Mouse (Mus musculus) cerebellum, adult 2 months (tissue): ENCODE measurements around the gene Pkib. TPM values are rescaled to one million over a fixed set of nuclear protein-coding genes. Genes with fewer than 3 reads are reported as not detected.

Experiments used
- DNase-seq, 2 experiments: peaks; one replicate each; pipeline ENCODE4 v3.0.0; 2021
- H3K27ac ChIP-seq: fragments of 200-500 bp; 2 replicates; pipeline ENCODE4 v1.5.1; 2012; ENCODE audit warnings: low read length, control low read depth, inconsistent platforms; ENCODE audit not compliant: insufficient read depth
- H3K27me3 ChIP-seq: fragments of 200-500 bp; 2 replicates; pipeline ENCODE4 v1.6.1; 2012; ENCODE audit warnings: inconsistent platforms, mild to moderate bottlenecking, low read length, moderate library complexity; ENCODE audit not compliant: control insufficient read depth, insufficient read depth
- H3K4me1 ChIP-seq: fragments of 200-500 bp; 2 replicates; pipeline ENCODE4 v1.6.1; 2011; ENCODE audit warnings: low read length; ENCODE audit not compliant: control insufficient read depth, insufficient read depth
- H3K4me3 ChIP-seq: fragments of 200-500 bp; replicated peaks from 2 replicates; pipeline ENCODE3; 2011; ENCODE audit warnings: mild to moderate bottlenecking, low read depth, low read length, control low read depth; ENCODE audit not compliant: insufficient read depth
- CTCF ChIP-seq: fragments of 200-500 bp; IDR thresholded peaks from 2 replicates; pipeline ENCODE4 v1.5.1; 2011; ENCODE audit warnings: low read depth, mild to moderate bottlenecking, control low read depth, low read length, moderate library complexity, borderline replicate concordance; ENCODE audit not compliant: insufficient read depth
- POLR2A ChIP-seq: fragments of 200-500 bp; IDR thresholded peaks from 2 replicates; pipeline ENCODE4 v1.6.1; 2011; ENCODE audit warnings: low read length, control low read depth, borderline replicate concordance; ENCODE audit not compliant: insufficient read depth
- WGBS: fragments of 180-500 bp; shearing (Covaris S2); methylation state at CpG from one replicate; pipeline ENCODE4 v1.1.7; 2018; 5-methylcytosine and 5-hydroxymethylcytosine counted together
- polyA plus RNA-seq: library from polyadenylated mRNA; depleted of rRNA; stranded (reverse); fragments of >200 nt; gene quantifications from 2 replicates; pipeline ENCODE4 v1.2.3, GENCODE M21; 2012

Gene Pkib
- polyA plus RNA-seq, 1 experiment: 89.3 TPM

DNA sequence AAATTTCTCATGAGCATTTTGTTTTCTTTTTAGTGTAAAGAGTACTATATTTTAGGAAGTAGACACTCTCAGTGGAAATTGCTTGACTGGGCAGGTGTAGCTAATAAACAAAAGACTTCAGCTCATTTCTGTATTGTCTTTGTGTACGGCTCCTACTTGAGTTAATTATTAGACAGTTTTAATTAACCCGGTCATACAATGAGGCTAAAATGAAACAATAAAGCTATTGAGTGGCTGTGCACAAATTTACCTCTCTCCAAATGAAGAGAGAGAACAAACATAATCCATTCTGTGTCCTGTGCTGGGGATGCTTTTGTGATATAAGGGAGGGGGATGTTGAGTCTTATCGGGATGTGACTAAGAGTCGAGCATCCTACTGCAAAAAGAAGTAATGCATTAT, 109.0 kb downstream of the Pkib start:
- Histone ChIP-seq H3K27me3 (no peaks in the 10 kb centered on the region), H3K4me3 (no peak overlapping the region), H3K4me1 (no peaks in the 10 kb centered on the region), H3K27ac (no peak overlapping the region)
- DNase-seq: no peak
- 86% methylated on average over 4 of the region's 4 CpGs for whole genome bisulfite sequencing
- no peak for TF ChIP-seq CTCF
- no peak for TF ChIP-seq POLR2A

DNA sequence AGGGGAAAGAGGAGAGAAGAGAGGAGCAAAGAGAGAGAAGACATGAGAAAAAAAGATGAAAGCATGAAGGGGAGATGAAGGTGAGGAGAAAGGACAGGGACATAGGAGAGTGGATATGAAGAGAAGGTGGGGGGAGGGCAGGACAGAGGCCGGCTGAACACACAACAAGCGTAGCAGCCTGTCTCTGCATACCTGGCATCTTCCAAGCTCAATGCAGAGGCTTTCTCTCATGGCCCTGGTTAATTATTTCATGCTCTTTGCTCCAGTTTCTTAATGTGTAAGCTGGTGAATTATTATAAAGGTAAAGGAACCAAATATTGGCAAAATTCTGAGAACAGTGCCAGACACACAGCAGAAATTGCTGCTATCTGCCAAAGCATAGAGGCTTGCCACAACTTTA, 109.6 kb downstream of the Pkib start:
- Histone ChIP-seq H3K27ac (no peak overlapping the region), H3K4me1 (no peaks in the 10 kb centered on the region), H3K4me3 (no peak overlapping the region), H3K27me3 (no peaks in the 10 kb centered on the region)
- no peak for DNase-seq
- TF ChIP-seq CTCF: no peak
- no peak for TF ChIP-seq POLR2A
- 62% methylated on average over 2 of the region's 2 CpGs for WGBS

DNA sequence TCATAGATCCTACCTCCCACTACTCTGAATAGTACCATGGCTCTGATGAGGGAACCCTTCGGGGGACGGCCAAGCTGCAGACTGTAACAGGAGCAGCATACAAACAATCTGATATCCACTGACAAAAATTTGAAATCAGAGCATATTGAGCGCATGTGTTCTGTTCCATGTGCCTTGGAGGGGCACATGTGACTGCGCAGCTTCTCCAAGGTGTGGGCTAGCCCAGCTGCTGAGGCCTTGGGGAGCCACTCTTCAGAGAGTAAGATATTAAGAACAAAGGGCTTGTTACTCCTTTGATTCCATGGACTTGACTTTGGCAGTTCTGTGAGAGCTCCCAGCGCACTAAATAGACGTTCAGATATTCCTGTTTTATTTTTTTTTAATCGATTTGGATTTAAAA, 111.3 kb downstream of the Pkib start:
- Histone ChIP-seq H3K4me1 (no peaks in the 10 kb centered on the region), H3K4me3 (no peak overlapping the region), H3K27ac (no peak overlapping the region), H3K27me3 (no peaks in the 10 kb centered on the region)
- TF ChIP-seq CTCF (no peak), POLR2A (no peak)
- DNase-seq: no peak
- WGBS: 79% methylated on average over 7 of the region's 7 CpGs

DNA sequence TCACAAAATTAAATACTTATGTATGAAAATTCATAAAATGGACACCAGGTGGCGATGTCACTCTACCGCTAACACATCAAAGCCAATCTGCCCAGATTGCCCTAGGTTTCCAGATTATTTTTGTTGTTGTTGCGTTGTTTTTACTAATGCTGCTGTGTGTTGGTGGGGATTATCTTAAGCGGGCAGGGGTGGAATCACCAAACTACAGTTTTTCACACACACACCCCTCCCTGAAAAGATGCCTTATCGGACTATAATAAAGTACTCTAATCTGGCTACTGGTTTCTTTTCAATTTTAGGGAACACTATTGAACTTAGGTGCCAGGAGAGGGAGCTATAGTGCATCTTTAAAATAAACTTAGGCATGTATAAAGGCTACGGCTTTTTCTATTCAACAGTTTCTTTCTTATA, 111.8 kb downstream of the Pkib start:
- H3K4me1 ChIP-seq: no peaks in the 10 kb centered on the region
- H3K4me3 ChIP-seq: peak overlapping the region; percentile 10
- no peaks in the 10 kb centered on the region for H3K27me3 ChIP-seq
- TF ChIP-seq CTCF (peak; percentile 57; the same call in 1 of the 2 replicates), POLR2A (no peak)
- 6% methylated on average over 6 of the region's 6 CpGs for WGBS
- H3K27ac ChIP-seq: no peak overlapping the region
- peak; percentile 42 to 48 for DNase-seq

DNA sequence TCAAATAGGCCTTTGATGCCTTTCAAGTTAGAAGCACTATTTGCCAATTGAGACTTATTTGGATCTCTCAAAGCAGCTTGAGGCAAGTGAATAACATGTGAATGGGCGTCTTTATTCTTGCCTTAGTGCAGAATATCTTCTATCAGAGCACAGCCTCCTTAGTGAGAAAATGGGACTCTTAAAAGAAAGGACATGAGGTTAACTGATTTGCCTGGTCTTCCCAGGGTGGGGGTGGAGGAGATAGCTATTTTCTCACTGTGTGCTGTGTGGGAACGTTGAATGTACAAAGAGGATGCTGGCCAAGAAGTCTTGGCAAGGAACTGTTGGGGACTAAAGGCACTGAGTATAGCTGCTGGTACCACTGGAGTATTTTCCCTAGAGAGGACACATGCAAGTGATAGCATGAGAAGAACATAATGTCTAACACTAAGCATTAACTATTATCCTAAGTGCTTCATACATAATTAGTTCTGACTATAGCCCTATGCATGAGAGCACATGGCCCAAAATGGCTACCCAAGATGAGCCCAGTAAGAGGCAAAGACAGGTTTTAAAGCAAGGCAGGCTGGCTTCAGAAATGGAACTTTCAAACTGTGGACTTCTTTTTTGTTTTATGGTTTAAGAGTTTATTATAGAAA, 112.5 kb downstream of the Pkib start:
- Histone ChIP-seq H3K4me3 (no peak overlapping the region), H3K27me3 (no peaks in the 10 kb centered on the region), H3K4me1 (no peaks in the 10 kb centered on the region), H3K27ac (no peak overlapping the region)
- DNase-seq: peak in 1 of 2 experiments; percentile 24
- no peak for TF ChIP-seq CTCF
- TF ChIP-seq POLR2A: no peak
- 24% methylated on average over 2 of the region's 2 CpGs for WGBS

DNA sequence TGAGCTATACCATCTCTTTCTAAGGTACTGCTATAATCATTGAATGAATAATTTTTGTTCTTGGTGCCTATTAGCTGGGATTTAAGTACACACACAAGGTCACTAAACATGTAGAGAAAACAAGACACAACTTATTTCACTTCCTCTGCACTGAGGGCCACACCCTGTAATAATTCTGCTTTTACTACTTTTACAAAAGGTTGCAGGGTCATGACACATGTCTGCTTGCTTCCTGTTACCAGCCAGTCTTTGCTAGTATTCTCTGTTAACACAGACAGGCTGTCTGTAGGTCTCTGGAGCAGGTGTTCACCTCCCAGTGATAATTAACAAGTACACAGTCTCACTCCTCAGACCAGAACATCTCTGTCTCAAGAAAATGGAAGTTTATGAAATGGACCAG, 113.7 kb downstream of the Pkib start:
- no peaks in the 10 kb centered on the region for H3K4me1 ChIP-seq
- no peak overlapping the region for H3K27ac ChIP-seq
- DNase-seq: no peak
- H3K4me3 ChIP-seq: no peak overlapping the region
- TF ChIP-seq POLR2A: no peak
- no peak for TF ChIP-seq CTCF
- H3K27me3 ChIP-seq: no peaks in the 10 kb centered on the region

DNA sequence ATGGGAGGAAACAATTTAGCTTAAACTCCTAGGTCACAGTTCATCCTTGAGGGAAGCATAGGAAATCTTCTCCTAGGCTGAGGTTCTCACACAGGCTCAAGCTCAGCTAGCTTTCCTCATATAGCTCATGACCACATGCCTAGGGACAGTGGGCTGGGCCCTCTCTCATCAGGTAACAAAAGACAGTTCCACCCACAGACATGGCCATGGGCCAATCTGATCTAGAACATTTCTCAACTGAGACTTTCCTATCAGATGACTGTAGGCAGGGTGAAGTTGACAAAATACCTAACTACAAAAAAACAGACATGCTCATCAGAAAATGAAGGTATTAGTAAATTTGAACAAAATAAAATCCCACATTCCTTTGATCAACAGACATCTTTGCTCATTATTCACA, 115.3 kb downstream of the Pkib start:
- H3K4me1 ChIP-seq: no peaks in the 10 kb centered on the region
- DNase-seq: no peak
- H3K4me3 ChIP-seq: no peak overlapping the region
- no peaks in the 10 kb centered on the region for H3K27me3 ChIP-seq
- no peak overlapping the region for H3K27ac ChIP-seq
- no peak for TF ChIP-seq CTCF
- TF ChIP-seq POLR2A: no peak

DNA sequence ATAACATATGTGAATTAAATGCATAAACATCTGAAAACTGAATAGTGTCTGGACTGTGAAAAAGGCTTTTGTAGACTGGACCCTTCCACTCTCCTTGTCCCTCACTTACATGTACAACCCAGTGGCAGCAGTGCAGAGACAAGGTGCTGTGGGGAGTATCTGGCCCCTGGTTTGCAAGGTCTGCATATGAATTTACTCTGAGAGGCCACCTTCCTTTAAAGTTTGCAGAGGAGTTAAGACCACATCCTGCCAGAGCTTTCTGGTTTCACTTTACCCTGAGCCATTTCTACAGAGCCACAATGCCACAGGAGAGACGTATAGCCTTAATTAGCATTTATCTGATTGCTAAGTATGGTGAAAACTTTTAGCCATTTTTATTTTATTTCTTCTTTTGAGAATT, 121.6 kb downstream of the Pkib start:
- DNase-seq: no peak
- no peaks in the 10 kb centered on the region for H3K27me3 ChIP-seq

More for the DNA sequence above, 121.6 kb downstream of the Pkib start:
- Histone ChIP-seq H3K27ac (no peak overlapping the region), H3K4me3 (no peak overlapping the region), H3K4me1 (no peaks in the 10 kb centered on the region)
- whole genome bisulfite sequencing: 97% methylated on average over 1 of the region's 1 CpGs
- no peak for TF ChIP-seq CTCF
- TF ChIP-seq POLR2A: no peak
